Mouse (Mus musculus) CH12.LX (cell line): ENCODE data around the gene Mdfic. TPM values are rescaled to one million over a fixed set of nuclear protein-coding genes. Genes with fewer than 3 reads are reported as not detected.

Source experiments
- DNase-seq: peaks from one replicate; pipeline ENCODE4 v3.0.0-alpha.2; 2013; ENCODE audit errors: extremely low read depth
- H3K27ac ChIP-seq: 2 replicates; pipeline ENCODE4 v1.5.1; 2012; ENCODE audit warnings: low read depth, mild to moderate bottlenecking, control low read depth, moderate library complexity; ENCODE audit not compliant: insufficient read depth
- H3K27me3 ChIP-seq: replicated peaks from 2 replicates; pipeline ENCODE3; 2012; ENCODE audit warnings: inconsistent platforms
- H3K36me3 ChIP-seq, 2 experiments: replicated peaks in 1 of 2; 2 replicates each; pipeline versions ENCODE3 to v1.6.1; 2012; ENCODE audit warnings: inconsistent platforms in 1 of 2, low read length in 1 of 2, mild to moderate bottlenecking in 1 of 2, mixed read lengths in 1 of 2, moderate library complexity in 1 of 2; ENCODE audit not compliant: control insufficient read depth in 1 of 2, insufficient read depth in 1 of 2
- H3K4me1 ChIP-seq, 2 experiments: 2 replicates each; pipeline ENCODE4 v1.6.1; 2012; ENCODE audit warnings: inconsistent platforms in 1 of 2, moderate library complexity in 1 of 2; ENCODE audit not compliant: insufficient read depth in 2 of 2, control insufficient read depth in 1 of 2
- H3K4me2 ChIP-seq: 2 replicates; pipeline ENCODE4 v1.6.1; 2012; ENCODE audit warnings: low read depth, mild to moderate bottlenecking, control low read depth; ENCODE audit not compliant: poor library complexity, insufficient read depth, severe bottlenecking
- H3K4me3 ChIP-seq, 3 experiments: fragments of 150-350 bp in 1 of 3; sonication (generic) in 1 of 3; replicated peaks in 1 of 3; 2 replicates each; pipeline versions ENCODE3 to v1.5.1; 2011 to 2012; ENCODE audit warnings: low read depth in 2 of 3, low read length in 2 of 3, mild to moderate bottlenecking in 2 of 3, moderate library complexity in 2 of 3, control low read depth in 1 of 3, improper control_type of control experiment in 1 of 3, inconsistent platforms in 1 of 3, mixed read lengths in 1 of 3; ENCODE audit not compliant: poor library complexity in 1 of 3
- H3K79me2 ChIP-seq: replicated peaks from 2 replicates; pipeline ENCODE4 v1.6.1; 2012; ENCODE audit warnings: mild to moderate bottlenecking, moderate library complexity; ENCODE audit not compliant: control insufficient read depth, poor library complexity, insufficient read depth, severe bottlenecking; ENCODE audit errors: extremely low read depth
- H3K9ac ChIP-seq: 2 replicates; pipeline ENCODE4 v1.6.1; 2012; ENCODE audit warnings: low read depth, mild to moderate bottlenecking, control low read depth, moderate library complexity; ENCODE audit not compliant: insufficient read depth
- H3K9me3 ChIP-seq: replicated peaks from 2 replicates; pipeline ENCODE3; 2012; ENCODE audit warnings: low read length, inconsistent platforms, mixed read lengths
- BHLHE40 ChIP-seq: IDR thresholded peaks from 2 replicates; pipeline ENCODE4 v1.6.1; 2011; ENCODE audit warnings: mild to moderate bottlenecking, low read depth, low read length, improper control_type of control experiment
- CHD2 ChIP-seq: IDR thresholded peaks from 2 replicates; pipeline ENCODE4 v1.6.1; 2011; ENCODE audit warnings: low read length, improper control_type of control experiment
- ELF1 ChIP-seq: IDR thresholded peaks from 2 replicates; pipeline ENCODE4 v1.6.1; 2014; ENCODE audit warnings: low read depth, mild to moderate bottlenecking, inconsistent platforms, low read length, improper control_type of control experiment
- ETS1 ChIP-seq: conservative IDR thresholded peaks from 2 replicates; pipeline ENCODE4 v1.6.1; 2012; ENCODE audit warnings: low read depth, mild to moderate bottlenecking, inconsistent platforms, low read length, improper control_type of control experiment, moderate library complexity
- GABPA ChIP-seq: IDR thresholded peaks from 2 replicates; pipeline ENCODE4 v1.6.1; 2012; ENCODE audit warnings: low read depth, low read length, improper control_type of control experiment, inconsistent platforms; ENCODE audit not compliant: insufficient replicate concordance
- HCFC1 ChIP-seq: IDR thresholded peaks from 2 replicates; pipeline ENCODE4 v1.6.1; 2012; ENCODE audit warnings: low read depth, mild to moderate bottlenecking, inconsistent platforms, low read length, improper control_type of control experiment
- MAFK ChIP-seq: IDR thresholded peaks from 2 replicates; pipeline ENCODE4 v1.6.1; 2011; ENCODE audit warnings: low read length, improper control_type of control experiment; ENCODE audit not compliant: insufficient replicate concordance
- MAX ChIP-seq: IDR thresholded peaks from 2 replicates; pipeline ENCODE4 v1.6.1; 2011; ENCODE audit warnings: low read length, improper control_type of control experiment
- MAZ ChIP-seq: IDR thresholded peaks from 2 replicates; pipeline ENCODE4 v1.6.1; 2012; ENCODE audit warnings: low read depth, mild to moderate bottlenecking, inconsistent platforms, low read length, improper control_type of control experiment, moderate library complexity
- MYC ChIP-seq: IDR thresholded peaks from 2 replicates; pipeline ENCODE4 v1.6.1; 2011; ENCODE audit warnings: low read depth, mild to moderate bottlenecking, improper control_type of control experiment, low read length
- PAX5 ChIP-seq: IDR thresholded peaks from 2 replicates; pipeline ENCODE4 v1.6.1; 2012; ENCODE audit warnings: low read length, inconsistent platforms, mixed read lengths
- POLR2A ChIP-seq: IDR thresholded peaks from 2 replicates; pipeline ENCODE4 v1.6.1; 2011; ENCODE audit warnings: low read depth, mild to moderate bottlenecking, improper control_type of control experiment, low read length
- RAD21 ChIP-seq: IDR thresholded peaks from 2 replicates; pipeline ENCODE4 v1.6.1; 2011; ENCODE audit warnings: low read depth, mild to moderate bottlenecking, low read length, improper control_type of control experiment, moderate library complexity
- SIN3A ChIP-seq: IDR thresholded peaks from 2 replicates; pipeline ENCODE4 v1.6.1; 2012; ENCODE audit warnings: low read length, improper control_type of control experiment, inconsistent platforms
- SMC3 ChIP-seq: IDR thresholded peaks from 2 replicates; pipeline ENCODE4 v1.6.1; 2011; ENCODE audit warnings: low read depth, low read length, improper control_type of control experiment
- TCF12 ChIP-seq: IDR thresholded peaks from 2 replicates; pipeline ENCODE4 v1.6.1; 2014; ENCODE audit warnings: low read depth, mild to moderate bottlenecking, inconsistent platforms, low read length, improper control_type of control experiment
- USF1 ChIP-seq: IDR thresholded peaks from 2 replicates; pipeline ENCODE4 v1.6.1; 2014; ENCODE audit warnings: low read depth, mild to moderate bottlenecking, inconsistent platforms, low read length, improper control_type of control experiment
- ZC3H11A ChIP-seq: IDR thresholded peaks from 2 replicates; pipeline ENCODE4 v1.6.1; 2012; ENCODE audit warnings: low read depth, mild to moderate bottlenecking, inconsistent platforms, low read length, improper control_type of control experiment
- ZKSCAN1 ChIP-seq: IDR thresholded peaks from 2 replicates; pipeline ENCODE4 v1.6.1; 2012; ENCODE audit warnings: low read depth, inconsistent platforms, low read length, improper control_type of control experiment, borderline replicate concordance
- ZMIZ1 ChIP-seq: IDR thresholded peaks from 2 replicates; pipeline ENCODE4 v1.6.1; 2012; ENCODE audit warnings: low read depth, mild to moderate bottlenecking, inconsistent platforms, low read length, improper control_type of control experiment
- ZNF384 ChIP-seq: IDR thresholded peaks from 2 replicates; pipeline ENCODE4 v1.6.1; 2012; ENCODE audit warnings: low read depth, low read length, improper control_type of control experiment, inconsistent platforms
- dilution Hi-C: fragments of 300-500 bp; cut with MboI; formaldehyde crosslinking; loops from 2 replicates; pipeline ENCODE4 v1.14.3; 2020; ENCODE audit warnings: low sequenced_read_pairs; ENCODE audit not compliant: extremely low pct_unique_long_range_greater_than_20kb, extremely low pct_ligation_motif_present
- in situ Hi-C: fragments of 300-500 bp; cut with MboI; formaldehyde crosslinking; loops from 3 replicates; pipeline ENCODE4 v1.14.3; 2019; ENCODE audit warnings: low sequenced_read_pairs, low pct_ligation_motif_present, low pct_unique_long_range_greater_than_20kb, mixed read lengths
- polyA plus RNA-seq: library from polyadenylated mRNA; unstranded; fragments of >175 nt; gene quantifications from 2 replicates; pipeline ENCODE4 v1.2.1, GENCODE M21; 2012; ENCODE audit warnings: low read depth; ENCODE audit not compliant: insufficient read length
- total RNA-seq, 2 experiments: library from RNA; depleted of rRNA; stranded (reverse); fragments of 300-350 nt in 1 of 2; fragments of >200 nt in 1 of 2; gene quantifications; 2 replicates each; pipeline ENCODE4 v1.2.3; 2012 to 2014

Mdfic gene
- total and polyA plus RNA-seq, 3 experiments = 8.3 to 14.7 (median 14.1) TPM

- no peak overlapping the region for H3K27ac ChIP-seq
- dilution Hi-C loops (no loop called here), in situ Hi-C loops (no loop called here)
- H3K27me3 ChIP-seq = no peaks in the 10 kb centered on the region
- no peak overlapping the region for H3K4me2 ChIP-seq
- H3K4me1 ChIP-seq = peaks cover 0 to 10% of the 10 kb centered on the region in 2 experiments; a peak in 2 of 4 replicates
- no peaks in the 10 kb centered on the region for H3K9me3 ChIP-seq
- H3K36me3 ChIP-seq = peaks cover 45 to 69% of the 10 kb centered on the region in 2 experiments
- DNase-seq = no peak
- H3K9ac ChIP-seq = no peak overlapping the region
- no peaks in the 10 kb centered on the region for H3K79me2 ChIP-seq
- TF ChIP-seq TCF12 (no peak), SMC3 (no peak), ZC3H11A (no peak), USF1 (no peak)
- no peak overlapping the region for H3K4me3 ChIP-seq
These were observed 18.0 kb downstream of the Mdfic start for GRCm38 (mm10) chr6:15738331-15738943.

- H3K36me3 ChIP-seq = peaks cover 41 to 69% of the 10 kb centered on the region in 2 experiments
- DNase-seq = no peak
- in situ Hi-C loops = no loop called here
- no peak overlapping the region for H3K4me3 ChIP-seq
- no peak for TF ChIP-seq SMC3
- no peak for TF ChIP-seq BHLHE40
- peak; percentile 63 for TF ChIP-seq ZNF384
- no peak for TF ChIP-seq PAX5
- no peak for TF ChIP-seq MAFK
- TF ChIP-seq MYC = no peak
- TF ChIP-seq RAD21 = no peak
- no peak for TF ChIP-seq USF1
- TF ChIP-seq ZC3H11A = no peak
- no peak for TF ChIP-seq MAZ
- TF ChIP-seq ZMIZ1 = no peak
- TF ChIP-seq MAX = no peak
- TF ChIP-seq HCFC1 = no peak
- TF ChIP-seq ETS1 = peak; percentile 32
- no peak for TF ChIP-seq GABPA
- TF ChIP-seq CHD2 = no peak
- 0 out of 2 replicates have a peak, but pooled peaks have one; percentile 21 for TF ChIP-seq ELF1
- no peak for TF ChIP-seq POLR2A
- no peak for TF ChIP-seq SIN3A
- TF ChIP-seq ZKSCAN1 = no peak
- H3K9me3 ChIP-seq = no peaks in the 10 kb centered on the region
- peaks cover 0 to 10% of the 10 kb centered on the region in 2 experiments; a peak in 2 of 4 replicates for H3K4me1 ChIP-seq
- H3K9ac ChIP-seq = no peak overlapping the region
- H3K79me2 ChIP-seq = no peaks in the 10 kb centered on the region
- H3K27ac ChIP-seq = no peak overlapping the region
- dilution Hi-C loops = no loop called here
- no peak overlapping the region for H3K4me2 ChIP-seq
- H3K27me3 ChIP-seq = no peaks in the 10 kb centered on the region
These were observed 18.7 kb downstream of the Mdfic start for GRCm38 (mm10) chr6:15739132-15739531.
